In the genomic region with DNA sequence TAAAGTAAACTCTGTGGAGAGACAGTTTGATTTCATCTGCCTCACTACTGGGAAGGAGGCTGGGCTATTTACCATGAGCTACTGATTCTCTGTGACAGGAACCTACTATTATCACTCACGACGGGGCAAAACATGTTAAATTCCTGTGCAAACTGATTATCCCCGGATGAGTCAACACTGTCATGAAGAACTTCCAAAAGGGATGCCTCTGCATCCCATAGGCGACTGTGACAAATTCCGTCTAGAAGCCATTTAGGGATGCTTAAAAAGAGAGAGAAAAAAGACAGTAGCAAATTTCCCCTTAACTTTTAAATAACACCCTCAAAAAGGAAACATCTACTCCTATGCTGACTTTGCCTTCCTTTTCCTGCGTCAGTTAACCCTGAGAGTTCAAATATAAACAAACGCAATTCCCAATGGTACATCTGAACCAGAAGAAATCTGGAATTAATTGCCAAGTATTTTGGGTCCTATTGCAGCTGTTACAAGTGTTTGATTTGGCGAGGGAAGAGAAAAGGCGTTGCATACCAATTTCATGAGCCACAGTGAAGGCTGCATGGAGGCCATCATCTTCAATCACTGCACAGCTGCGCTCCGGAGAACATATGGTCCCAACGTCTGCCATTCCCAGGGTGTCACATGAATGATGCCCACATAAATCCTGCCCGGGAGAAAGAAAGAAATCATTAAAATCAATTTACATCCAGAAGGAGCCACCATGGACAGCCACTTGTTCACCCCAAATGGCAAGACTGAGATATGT, we compare ENCODE assay signal across 8 mouse cellular contexts. TPM values are rescaled to one million over a fixed set of nuclear protein-coding genes. Genes with fewer than 3 reads are reported as not detected.
A peak's percentile ranks its signal among the peaks of the same experiment; 100 is the strongest.
DNase-seq lines count a peak whose midpoint lies in the region; ATAC-seq lines count a peak whose summit lies in the region.

No protein-coding gene starts in this region.

- no peak overlapping the region for H3K9ac ChIP-seq in kidney, embryonic 14.5 days (ENCODE audit: low read depth, low read length)
- H3K9ac ChIP-seq in neural tube, embryonic 13.5 days = no peak overlapping the region

- ATAC-seq in kidney, embryonic 14.5 days (ENCODE audit: low FRiP score, low TSS enrichment) = peak; percentile 71; the same call in 1 of the 2 replicates
- ATAC-seq in neural tube, embryonic 13.5 days (ENCODE audit: low read depth) = peak; percentile 97

- WGBS in kidney, embryonic 14.5 days = 61% methylated on average over 13 of the region's 13 CpGs
- WGBS in neural tube, embryonic 13.5 days = 19% methylated on average over 13 of the region's 13 CpGs

- no peaks in the 10 kb centered on the region for H3K36me3 ChIP-seq in kidney, embryonic 14.5 days (ENCODE audit: control insufficient read depth, insufficient read depth, low read length)
- no peaks in the 10 kb centered on the region for H3K36me3 ChIP-seq in neural tube, embryonic 13.5 days

- no peak overlapping the region for H3K4me2 ChIP-seq in kidney, embryonic 14.5 days (replicated peaks; ENCODE audit: low read depth, low read length)
- no peak overlapping the region for H3K4me2 ChIP-seq in neural tube, embryonic 13.5 days

- no peak for DNase-seq in kidney, postnatal 25 days
- DNase-seq in frontal cortex, postnatal 14 days (ENCODE audit: low spot score in 2 of 2) = peak; percentile 25 to 31
- DNase-seq in left cerebral cortex, adult 8-10 months (ENCODE audit: low spot score in 2 of 2) = peak; percentile 31 to 63
- DNase-seq in urinary bladder, postnatal 14 days (ENCODE audit: low spot score) = no peak
- no peak for DNase-seq in thymus, postnatal 36 days
- DNase-seq in spleen, postnatal 4 days (ENCODE audit: low spot score in 2 of 2) = no peak

- H3K4me3 ChIP-seq in kidney, embryonic 14.5 days (ENCODE audit: low read length) = no peak overlapping the region
- H3K4me3 ChIP-seq in neural tube, embryonic 13.5 days = no peak overlapping the region

- H3K27me3 ChIP-seq in kidney, embryonic 14.5 days (ENCODE audit: control insufficient read depth, insufficient read depth, low read length) = no peaks in the 10 kb centered on the region
- peaks cover 17% of the 10 kb centered on the region for H3K27me3 ChIP-seq in neural tube, embryonic 13.5 days

- no peaks in the 10 kb centered on the region for H3K9me3 ChIP-seq in kidney, embryonic 14.5 days (ENCODE audit: control insufficient read depth, low read length)
- no peaks in the 10 kb centered on the region for H3K9me3 ChIP-seq in neural tube, embryonic 13.5 days

- H3K27ac ChIP-seq in kidney, embryonic 14.5 days (ENCODE audit: low read depth, low read length) = no peak overlapping the region
- H3K27ac ChIP-seq in neural tube, embryonic 13.5 days (replicated peaks) = no peak overlapping the region

- H3K4me1 ChIP-seq in kidney, embryonic 14.5 days (ENCODE audit: control insufficient read depth, insufficient read depth, low read length) = no peaks in the 10 kb centered on the region
- peaks cover 17% of the 10 kb centered on the region for H3K4me1 ChIP-seq in neural tube, embryonic 13.5 days (replicated peaks)

RNA-seq across cellular contexts. Expression of a gene that starts 14.2 kb away (rescaled TPM):
- polyA plus RNA-seq in kidney, embryonic 14.5 days (2014; fragmentation: Nextera tagmentation; extraction: Ambion mirVana) = 3.4 and 3.6 TPM in 2 replicates
- 1 to 10 TPM in 1 of 4 experiments, under 1 TPM in 3; 0.74 to 1.1 (median 0.83) TPM for total RNA-seq in left cerebral cortex, adult 8-10 months (2022)
- polyA plus RNA-seq in neural tube, embryonic 13.5 days (2015; fragmentation: Nextera tagmentation; extraction: Ambion mirVana) = 5.5 and 6.2 TPM in 2 replicates

Comparison
In these comparisons a context has a peak if more than half of its experiments do, and no peak if none do; other contexts are left out.
1. DNase-seq: peak in frontal cortex, postnatal 14 days (2 of 2) and left cerebral cortex, adult 8-10 months (2 of 2); none in kidney, postnatal 25 days (0 of 2), urinary bladder, postnatal 14 days (single experiment), thymus, postnatal 36 days (0 of 2) and spleen, postnatal 4 days (0 of 2).